Mouse (Mus musculus) E14TG2a.4 (cell line): ENCODE results near the gene Cox4i1.

ENCODE experiments used
- H3K27me3 ChIP-seq: 2 replicates; pipeline ENCODE4 v1.6.1; 2014; ENCODE audit warnings: low read length, control low read depth; ENCODE audit not compliant: insufficient read depth
- H3K36me3 ChIP-seq: 2 replicates; pipeline ENCODE4 v1.6.1; 2014; ENCODE audit warnings: low read length, control low read depth; ENCODE audit not compliant: insufficient read depth
- H3K4me1 ChIP-seq: replicated peaks from 2 replicates; pipeline ENCODE4 v1.6.1; 2014; ENCODE audit warnings: low read depth, low read length, control low read depth
- H3K4me3 ChIP-seq: replicated peaks from 2 replicates; pipeline ENCODE4 v1.5.1; 2014; ENCODE audit warnings: mild to moderate bottlenecking, low read length
- H3K9me3 ChIP-seq: 2 replicates; pipeline ENCODE4 v1.6.1; 2014; ENCODE audit warnings: low read length, control low read depth
- CTCF ChIP-seq: conservative IDR thresholded peaks from 2 replicates; pipeline ENCODE4 v1.5.1; 2014; ENCODE audit warnings: low read length
- NANOG ChIP-seq: IDR thresholded peaks from 2 replicates; pipeline ENCODE4 v1.6.1; 2014; ENCODE audit warnings: borderline replicate concordance, low read length, mixed read lengths
- POU5F1 ChIP-seq: IDR thresholded peaks from 2 replicates; pipeline ENCODE4 v1.6.1; 2014; ENCODE audit warnings: low read length, borderline replicate concordance

Gene Cox4i1

GRCm38 (mm10) chr8:120644663-120645062 is 23.4 kb upstream of the Cox4i1 start:
- Histone ChIP-seq H3K9me3 (no peaks in the 10 kb centered on the region), H3K4me1 (peaks cover 37% of the 10 kb centered on the region), H3K27me3 (peaks cover 19% of the 10 kb centered on the region), H3K36me3 (no peaks in the 10 kb centered on the region), H3K4me3 (no peak overlapping the region)
- TF ChIP-seq POU5F1 (no peak), NANOG (no peak), CTCF (no peak)

- Histone ChIP-seq H3K9me3 (no peaks in the 10 kb centered on the region), H3K4me1 (peaks cover 29% of the 10 kb centered on the region), H3K4me3 (no peak within 1 kb of the TSS), H3K36me3 (peaks cover 15% of the 10 kb centered on the region), H3K27me3 (peaks cover 19% of the 10 kb centered on the region)
- no peak for TF ChIP-seq CTCF
- no peak for TF ChIP-seq NANOG
- TF ChIP-seq POU5F1, result no peak
These were observed 20.5 kb upstream of the Cox4i1 start, which contains the start of gene 1190005I06Rik for GRCm38 (mm10) chr8:120647532-120647931. 1190005I06Rik (minus strand) TSS chr8:120647632.

GRCm38 (mm10) chr8:120656322-120657052 is 11.5 kb upstream of the Cox4i1 start:
- Histone ChIP-seq H3K4me1 (peaks cover 95% of the 10 kb centered on the region), H3K27me3 (no peaks in the 10 kb centered on the region), H3K4me3 (peak overlapping the region; percentile 17; the same call in 1 of the 2 replicates), H3K36me3 (peaks cover 90% of the 10 kb centered on the region), H3K9me3 (no peaks in the 10 kb centered on the region)
- TF ChIP-seq POU5F1, result no peak
- TF ChIP-seq NANOG, result no peak
- no peak for TF ChIP-seq CTCF

- H3K36me3 ChIP-seq, result peaks cover 94% of the 10 kb centered on the region
- no peaks in the 10 kb centered on the region for H3K9me3 ChIP-seq
- peak overlapping the region; percentile 17; the same call in 1 of the 2 replicates for H3K4me3 ChIP-seq
- H3K4me1 ChIP-seq, result peaks cover 98% of the 10 kb centered on the region
- no peaks in the 10 kb centered on the region for H3K27me3 ChIP-seq
- TF ChIP-seq NANOG (no peak; the same call in 1 of the 2 replicates), POU5F1 (no peak), CTCF (no peak)
These were observed 10.6 kb upstream of the Cox4i1 start for GRCm38 (mm10) chr8:120657415-120657814.

GRCm38 (mm10) chr8:120664566-120664965 is 3.5 kb upstream of the Cox4i1 start:
- no peaks in the 10 kb centered on the region for H3K27me3 ChIP-seq

GRCm38 (mm10) chr8:120665726-120666455 is 2.1 kb upstream of the Cox4i1 start:
- Histone ChIP-seq H3K9me3 (no peaks in the 10 kb centered on the region), H3K4me1 (peaks cover 79% of the 10 kb centered on the region), H3K4me3 (peak overlapping the region; percentile 100), H3K27me3 (no peaks in the 10 kb centered on the region), H3K36me3 (peaks cover 71% of the 10 kb centered on the region)
- TF ChIP-seq POU5F1 (no peak), CTCF (peak; percentile 82), NANOG (no peak)

More at GRCm38 (mm10) chr8:120664566-120664965, 3.5 kb upstream of the Cox4i1 start:
- no peak for TF ChIP-seq CTCF
- no peak for TF ChIP-seq POU5F1
- no peak for TF ChIP-seq NANOG
- H3K4me3 ChIP-seq, result no peak overlapping the region
- H3K36me3 ChIP-seq, result peaks cover 71% of the 10 kb centered on the region
- H3K4me1 ChIP-seq, result peaks cover 80% of the 10 kb centered on the region
- H3K9me3 ChIP-seq, result no peaks in the 10 kb centered on the region

- Histone ChIP-seq H3K9me3 (no peaks in the 10 kb centered on the region), H3K4me1 (peaks cover 79% of the 10 kb centered on the region), H3K36me3 (peaks cover 73% of the 10 kb centered on the region), H3K27me3 (no peaks in the 10 kb centered on the region), H3K4me3 (peak overlapping the region; percentile 100)
- TF ChIP-seq NANOG (no peak), CTCF (no peak), POU5F1 (no peak)
These were observed 1.1 kb upstream of the Cox4i1 start for GRCm38 (mm10) chr8:120666807-120667470.

- Histone ChIP-seq H3K27me3 (no peaks in the 10 kb centered on the region), H3K9me3 (no peaks in the 10 kb centered on the region), H3K4me3 (peak within 1 kb of the TSS; percentile 100), H3K4me1 (peaks cover 80% of the 10 kb centered on the region), H3K36me3 (peaks cover 74% of the 10 kb centered on the region)
- TF ChIP-seq NANOG, result no peak
These were observed 418 bp downstream of the Cox4i1 start, which contains the start of gene Emc8 for GRCm38 (mm10) chr8:120668374-120668905. Emc8 (minus strand) TSS chr8:120668573.

- Histone ChIP-seq H3K27me3 (no peaks in the 10 kb centered on the region), H3K4me3 (peak overlapping the region; percentile 100), H3K36me3 (peaks cover 63% of the 10 kb centered on the region), H3K9me3 (no peaks in the 10 kb centered on the region), H3K4me1 (peaks cover 63% of the 10 kb centered on the region)
- peak; percentile 90 for TF ChIP-seq NANOG
- no peak for TF ChIP-seq CTCF
These were observed 3.8 kb downstream of the Cox4i1 start for GRCm38 (mm10) chr8:120671775-120672174.
